Mouse (Mus musculus) kidney, postnatal 0 days (tissue): ENCODE data around the gene Cth. TPM values are rescaled to one million over a fixed set of nuclear protein-coding genes. Genes with fewer than 3 reads are reported as not detected.
A peak's percentile ranks its signal among the peaks of the same experiment; 100 is the strongest.

ENCODE experiments used
- ATAC-seq: fragments of 200-750 bp; cut with Nextera tagmentation; replicated peaks from 2 replicates; pipeline ENCODE4 v1.8.0; 2017; ENCODE audit warnings: low read depth, moderate number of reproducible peaks, moderate TSS enrichment, moderate library complexity; ENCODE audit not compliant: low FRiP score
- DNase-seq: peaks from one replicate; pipeline ENCODE4 v3.0.0-alpha.2; 2016; ENCODE audit warnings: low spot score
- H3K27ac ChIP-seq: fragments of 300-500 bp; sonication (generic); 2 replicates; pipeline ENCODE4 v1.5.1; 2014; ENCODE audit warnings: mild to moderate bottlenecking
- H3K27me3 ChIP-seq: fragments of 300-500 bp; sonication (generic); 2 replicates; pipeline ENCODE4 v1.6.1; 2014; ENCODE audit warnings: low read length, mixed read lengths; ENCODE audit not compliant: insufficient read depth
- H3K36me3 ChIP-seq: fragments of 300-500 bp; sonication (generic); 2 replicates; pipeline ENCODE4 v1.6.1; 2014; ENCODE audit warnings: low read length, mixed read lengths; ENCODE audit not compliant: insufficient read depth
- H3K4me1 ChIP-seq: fragments of 300-500 bp; sonication (generic); replicated peaks from 2 replicates; pipeline ENCODE4 v1.6.1; 2014; ENCODE audit warnings: antibody characterized with exemption, low read length, mixed read lengths; ENCODE audit not compliant: insufficient read depth
- H3K4me2 ChIP-seq: fragments of 300-500 bp; sonication (generic); 2 replicates; pipeline ENCODE4 v1.6.1; 2014; ENCODE audit warnings: mild to moderate bottlenecking, low read length, moderate library complexity, mixed read lengths
- H3K4me3 ChIP-seq: fragments of 300-500 bp; sonication (generic); replicated peaks from 2 replicates; pipeline ENCODE4 v1.5.1; 2014; ENCODE audit warnings: low read depth, low read length
- H3K9ac ChIP-seq: fragments of 300-500 bp; sonication (generic); 2 replicates; pipeline ENCODE4 v1.6.1; 2014; ENCODE audit warnings: low read depth, low read length
- H3K9me3 ChIP-seq: fragments of 300-500 bp; sonication (generic); replicated peaks from 2 replicates; pipeline ENCODE4 v1.6.1; 2016; ENCODE audit warnings: low read length, inconsistent platforms, mixed read lengths
- CTCF ChIP-seq: IDR thresholded peaks from 2 replicates; pipeline ENCODE4 v1.5.1; 2016; ENCODE audit warnings: antibody characterized with exemption, low read depth, mild to moderate bottlenecking, moderate library complexity
- WGBS: fragments of 180-500 bp; shearing (Covaris S2); extraction: QIAGEN DNeasy Blood & Tissue Kit; methylation state at CpG from one replicate; pipeline ENCODE4 v1.1.7; 2014; 5-methylcytosine and 5-hydroxymethylcytosine counted together
- polyA plus RNA-seq: library from polyadenylated mRNA; unstranded; fragments of >200 nt; fragmentation: Nextera tagmentation; extraction: Ambion mirVana; gene quantifications from 2 replicates; pipeline ENCODE4 v1.2.1, GENCODE M21; 2015

Cth gene
- polyA plus RNA-seq, 1 experiment from 2014 or later = 83.6 TPM

DNA sequence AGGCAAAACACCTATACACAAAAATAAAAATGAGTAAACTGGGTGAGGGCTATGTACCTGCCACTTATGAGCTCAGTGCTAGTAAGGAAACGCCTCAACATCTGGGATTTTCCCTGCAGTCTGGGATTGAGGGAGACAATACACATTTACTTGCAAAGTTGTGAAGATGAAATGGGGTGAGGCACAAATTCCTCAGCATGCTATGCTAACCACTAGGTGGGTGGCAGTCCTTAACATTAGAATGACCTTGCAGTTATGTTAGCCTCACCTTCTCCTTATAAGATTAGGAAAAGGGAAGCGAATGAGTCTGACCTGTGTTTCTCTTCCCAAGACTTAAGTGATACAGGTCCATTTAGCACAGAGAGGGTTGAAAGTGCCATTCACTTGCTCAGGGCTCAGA is 3.5 kb downstream of the Cth start:
- H3K4me2 ChIP-seq = no peak overlapping the region

DNA sequence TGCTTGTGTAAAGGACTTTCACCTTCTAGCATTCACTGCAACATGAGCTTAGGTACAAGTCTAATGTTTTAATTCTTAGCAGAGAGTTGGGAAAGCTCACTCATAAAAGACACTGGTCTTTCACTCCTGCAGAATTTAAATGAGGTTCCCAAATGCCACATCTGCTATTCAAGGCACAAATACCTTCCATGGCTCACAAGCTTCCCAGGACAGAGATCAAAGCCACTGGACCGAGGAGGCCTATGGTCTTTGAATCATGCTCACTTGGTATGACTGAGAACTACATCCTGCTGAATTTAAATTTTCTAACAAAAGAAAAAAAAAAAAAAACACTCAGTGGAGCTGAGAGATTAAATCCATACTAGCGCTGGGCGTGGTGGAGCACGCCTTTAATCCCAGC is 8.5 kb downstream of the Cth start:
- Histone ChIP-seq H3K4me1 (no peaks in the 10 kb centered on the region), H3K36me3 (no peaks in the 10 kb centered on the region), H3K27ac (no peak overlapping the region), H3K4me2 (no peak overlapping the region), H3K9me3 (no peaks in the 10 kb centered on the region), H3K9ac (no peak overlapping the region), H3K4me3 (no peak overlapping the region), H3K27me3 (no peaks in the 10 kb centered on the region)
- no peak for TF ChIP-seq CTCF
- DNase-seq = peak; percentile 29
- ATAC-seq = peak; percentile 62; the same call in 1 of the 2 replicates
- WGBS = 85% methylated on average over 4 of the region's 4 CpGs

More for the DNA sequence above, 3.5 kb downstream of the Cth start:
- ATAC-seq (no peak), DNase-seq (no peak)
- Histone ChIP-seq H3K27me3 (no peaks in the 10 kb centered on the region), H3K36me3 (no peaks in the 10 kb centered on the region), H3K4me3 (no peak overlapping the region), H3K27ac (no peak overlapping the region), H3K9ac (no peak overlapping the region), H3K4me1 (no peaks in the 10 kb centered on the region), H3K9me3 (no peaks in the 10 kb centered on the region)
- no peak for TF ChIP-seq CTCF
- 84% methylated on average over 2 of the region's 2 CpGs for WGBS

DNA sequence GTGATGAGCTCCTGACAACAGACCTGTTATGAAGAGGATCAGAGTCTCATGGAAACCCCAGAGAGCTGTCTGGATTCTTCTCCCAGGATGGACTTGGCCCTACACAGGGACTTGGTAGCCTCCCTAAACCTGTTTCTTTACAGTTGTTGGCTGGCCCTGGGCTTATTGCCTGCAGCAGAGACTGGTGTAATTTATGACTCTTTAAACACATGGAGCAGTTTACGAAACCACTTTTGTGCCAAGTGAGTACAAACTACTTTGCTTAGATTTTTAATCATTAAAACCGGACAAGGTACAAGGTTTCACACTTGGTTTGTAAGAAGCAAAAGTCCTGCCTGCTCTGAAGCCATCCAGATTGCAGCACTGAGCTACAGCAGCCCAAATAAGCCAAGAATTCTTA is 12.7 kb downstream of the Cth start:
- TF ChIP-seq CTCF = no peak

DNA sequence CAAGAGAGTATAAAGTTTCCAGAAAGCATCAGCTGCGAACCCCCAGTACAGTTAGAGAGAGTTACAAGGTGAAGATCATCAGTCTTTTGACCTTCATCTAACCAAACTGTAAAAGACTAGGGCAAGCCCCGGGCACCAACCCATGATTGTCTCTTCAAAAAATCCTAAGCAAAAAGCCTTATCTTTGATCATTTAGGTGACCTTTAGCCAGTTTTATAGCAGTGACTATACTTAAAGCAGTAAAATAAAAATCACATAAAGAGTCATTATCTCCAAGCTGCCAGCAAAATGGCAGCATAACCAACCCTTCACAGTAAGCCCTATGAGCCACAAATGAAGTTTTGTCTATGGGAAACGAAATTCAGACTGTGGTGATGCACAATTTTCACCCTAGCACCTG is 14.6 kb downstream of the Cth start:
- Histone ChIP-seq H3K4me2 (no peak overlapping the region), H3K9ac (no peak overlapping the region), H3K27ac (no peak overlapping the region), H3K36me3 (0 out of 2 replicates have a peak, but pooled peaks cover 2% of the 10 kb centered on the region), H3K27me3 (no peaks in the 10 kb centered on the region), H3K4me3 (no peak overlapping the region), H3K4me1 (no peaks in the 10 kb centered on the region), H3K9me3 (no peaks in the 10 kb centered on the region)
- ATAC-seq = no peak
- 64% methylated on average over 3 of the region's 3 CpGs for WGBS
- no peak for TF ChIP-seq CTCF
- DNase-seq = no peak

More for the DNA sequence above, 12.7 kb downstream of the Cth start:
- no peaks in the 10 kb centered on the region for H3K27me3 ChIP-seq
- H3K36me3 ChIP-seq = no peaks in the 10 kb centered on the region
- WGBS = 60% methylated on average over 2 of the region's 2 CpGs
- no peak overlapping the region for H3K9ac ChIP-seq
- H3K4me3 ChIP-seq = no peak overlapping the region
- no peak overlapping the region for H3K4me2 ChIP-seq
- H3K9me3 ChIP-seq = no peaks in the 10 kb centered on the region
- peak overlapping the region; percentile 31; the same call in 1 of the 2 replicates for H3K27ac ChIP-seq
- no peak for DNase-seq
- peak; percentile 73 for ATAC-seq
- no peaks in the 10 kb centered on the region for H3K4me1 ChIP-seq

DNA sequence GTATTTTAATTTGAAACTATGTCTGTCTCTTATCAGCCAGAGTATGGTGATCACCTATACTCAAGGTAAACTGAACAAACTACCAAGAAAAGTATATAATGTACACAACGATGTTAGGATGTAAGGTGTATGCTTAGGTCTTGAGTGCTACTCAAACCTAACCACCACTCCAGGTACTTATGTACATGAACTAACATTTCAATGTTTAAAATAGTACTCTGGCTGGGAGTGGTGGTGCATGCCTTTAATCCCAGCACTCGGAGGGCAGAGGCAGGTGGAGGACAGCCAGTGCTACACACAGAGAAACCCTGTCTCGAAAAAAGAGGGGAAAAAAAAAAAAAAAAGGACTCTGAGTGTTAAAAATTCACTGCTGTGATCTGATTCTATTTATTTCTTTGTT is 16.7 kb downstream of the Cth start:
- H3K27me3 ChIP-seq = no peaks in the 10 kb centered on the region
- no peaks in the 10 kb centered on the region for H3K4me1 ChIP-seq
- 0 out of 2 replicates have a peak, but pooled peaks cover 2% of the 10 kb centered on the region for H3K36me3 ChIP-seq
- DNase-seq = no peak
- H3K4me2 ChIP-seq = no peak overlapping the region
- no peaks in the 10 kb centered on the region for H3K9me3 ChIP-seq
- H3K27ac ChIP-seq = no peak overlapping the region
- WGBS = 93% methylated on average over 3 of the region's 3 CpGs
- TF ChIP-seq CTCF = no peak
- H3K9ac ChIP-seq = no peak overlapping the region
- H3K4me3 ChIP-seq = no peak overlapping the region
- ATAC-seq = no peak

DNA sequence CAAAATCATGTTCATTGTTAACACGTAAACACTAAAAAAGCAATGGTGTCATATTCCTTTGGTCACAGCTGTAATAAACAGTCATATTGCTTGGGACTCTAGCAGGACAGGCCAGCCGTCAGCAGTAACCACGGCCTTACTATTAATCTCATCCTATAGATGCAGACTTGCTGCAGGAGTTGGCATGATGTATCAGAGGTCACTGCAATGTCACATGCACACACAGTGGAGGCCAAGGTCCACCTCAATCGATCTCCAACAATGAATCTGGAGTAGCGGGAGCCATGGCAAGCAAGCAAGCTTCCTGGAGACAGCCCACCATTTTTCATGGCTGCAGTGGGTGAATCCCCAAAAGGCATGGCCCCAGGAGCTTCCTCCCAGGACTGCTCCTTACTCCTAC is 23.2 kb downstream of the Cth start:
- no peaks in the 10 kb centered on the region for H3K9me3 ChIP-seq
- H3K27me3 ChIP-seq = no peaks in the 10 kb centered on the region
- H3K4me1 ChIP-seq = no peaks in the 10 kb centered on the region
- no peak for TF ChIP-seq CTCF
- 0 out of 2 replicates have a peak, but pooled peaks cover 2% of the 10 kb centered on the region for H3K36me3 ChIP-seq
- DNase-seq (no peak), ATAC-seq (no peak)
- 69% methylated on average over 5 of the region's 5 CpGs for WGBS
- no peak overlapping the region for H3K4me2 ChIP-seq
- no peak overlapping the region for H3K27ac ChIP-seq
- no peak overlapping the region for H3K4me3 ChIP-seq
- no peak overlapping the region for H3K9ac ChIP-seq

DNA sequence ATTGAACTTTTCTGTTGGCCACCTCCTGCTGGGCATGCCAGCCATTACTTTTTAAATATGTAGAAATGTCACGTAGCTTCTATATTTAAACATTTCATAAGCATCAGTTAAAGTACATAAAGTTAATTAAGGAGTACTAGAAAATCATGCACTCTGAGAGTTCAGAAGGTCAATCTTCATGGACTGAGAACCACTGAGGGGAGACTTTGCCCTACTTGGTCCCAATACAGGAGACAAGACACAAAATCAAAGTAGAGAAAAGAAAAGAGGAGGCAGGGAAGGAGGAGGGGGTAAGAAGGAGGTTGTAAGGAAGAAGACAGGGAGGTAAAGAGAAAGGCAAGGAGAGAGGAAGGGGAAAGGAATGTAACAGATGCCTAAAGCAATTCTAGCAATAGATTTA is 24.9 kb downstream of the Cth start:
- H3K9ac ChIP-seq = no peak overlapping the region
- TF ChIP-seq CTCF = no peak
- H3K9me3 ChIP-seq = no peaks in the 10 kb centered on the region
- ATAC-seq = no peak
- H3K4me3 ChIP-seq = no peak overlapping the region
- H3K27ac ChIP-seq = no peak overlapping the region
- no peaks in the 10 kb centered on the region for H3K27me3 ChIP-seq
- 81% methylated on average over 1 of the region's 1 CpGs for WGBS
- no peaks in the 10 kb centered on the region for H3K4me1 ChIP-seq
- H3K36me3 ChIP-seq = 0 out of 2 replicates have a peak, but pooled peaks cover 3% of the 10 kb centered on the region
- H3K4me2 ChIP-seq = no peak overlapping the region
- DNase-seq = no peak
